Mouse (Mus musculus) forebrain, embryonic 16.5 days (tissue): ENCODE data around the gene Nmur2. TPM values are rescaled to one million over a fixed set of nuclear protein-coding genes. Genes with fewer than 3 reads are reported as not detected.

ENCODE experiments used
- ATAC-seq: fragments of 200-750 bp; cut with Nextera tagmentation; 2 replicates; pipeline ENCODE4 v1.8.0; 2017; ENCODE audit warnings: mild to moderate bottlenecking, moderate library complexity
- H3K27ac ChIP-seq: fragments of 300-500 bp; sonication (generic); 2 replicates; pipeline ENCODE4 v1.5.1; 2014; ENCODE audit warnings: low read length, control low read depth
- H3K27me3 ChIP-seq: fragments of 300-500 bp; sonication (generic); replicated peaks from 2 replicates; pipeline ENCODE4 v1.6.1; 2014; ENCODE audit warnings: low read length; ENCODE audit not compliant: control insufficient read depth, insufficient read depth
- H3K36me3 ChIP-seq: fragments of 300-500 bp; sonication (generic); 2 replicates; pipeline ENCODE4 v1.6.1; 2014; ENCODE audit not compliant: control insufficient read depth, insufficient read depth
- H3K4me1 ChIP-seq: fragments of 300-500 bp; sonication (generic); replicated peaks from 2 replicates; pipeline ENCODE4 v1.6.1; 2014; ENCODE audit warnings: low read length; ENCODE audit not compliant: control insufficient read depth, insufficient read depth
- H3K4me2 ChIP-seq: fragments of 300-500 bp; sonication (generic); 2 replicates; pipeline ENCODE4 v1.6.1; 2014; ENCODE audit warnings: mild to moderate bottlenecking, low read length, control low read depth
- H3K4me3 ChIP-seq: fragments of 300-500 bp; sonication (generic); replicated peaks from 2 replicates; pipeline ENCODE4 v1.5.1; 2014; ENCODE audit warnings: mild to moderate bottlenecking, low read length, control low read depth
- H3K9ac ChIP-seq: fragments of 300-500 bp; sonication (generic); replicated peaks from 2 replicates; pipeline ENCODE4 v1.6.1; 2014; ENCODE audit warnings: low read depth, low read length, control low read depth
- H3K9me3 ChIP-seq: fragments of 300-500 bp; sonication (generic); 2 replicates; pipeline ENCODE4 v1.6.1; 2016; ENCODE audit warnings: low read length; ENCODE audit not compliant: control insufficient read depth
- WGBS: fragments of 180-500 bp; shearing (Covaris S2); extraction: QIAGEN DNeasy Blood & Tissue Kit; methylation state at CpG from one replicate; pipeline ENCODE4 v1.1.7; 2014; 5-methylcytosine and 5-hydroxymethylcytosine counted together
- polyA plus RNA-seq: library from polyadenylated mRNA; unstranded; fragments of >200 nt; fragmentation: Nextera tagmentation; extraction: Ambion mirVana; gene quantifications from 2 replicates; pipeline ENCODE4 v1.2.1, GENCODE M21; 2015

Gene Nmur2
- polyA plus RNA-seq, 1 experiment from 2014 or later: 0.16 TPM

GRCm38 (mm10) chr11:56025746-56026570 lies 14.9 kb downstream of the Nmur2 start:
- Histone ChIP-seq H3K27ac (no peak overlapping the region), H3K4me1 (peaks cover 12% of the 10 kb centered on the region), H3K27me3 (peaks cover 13% of the 10 kb centered on the region), H3K4me2 (no peak overlapping the region), H3K36me3 (no peaks in the 10 kb centered on the region), H3K9me3 (no peaks in the 10 kb centered on the region), H3K9ac (no peak overlapping the region), H3K4me3 (no peak overlapping the region)
- WGBS: 18% methylated on average over 10 of the region's 10 CpGs
- ATAC-seq: peak; percentile 85

DNA sequence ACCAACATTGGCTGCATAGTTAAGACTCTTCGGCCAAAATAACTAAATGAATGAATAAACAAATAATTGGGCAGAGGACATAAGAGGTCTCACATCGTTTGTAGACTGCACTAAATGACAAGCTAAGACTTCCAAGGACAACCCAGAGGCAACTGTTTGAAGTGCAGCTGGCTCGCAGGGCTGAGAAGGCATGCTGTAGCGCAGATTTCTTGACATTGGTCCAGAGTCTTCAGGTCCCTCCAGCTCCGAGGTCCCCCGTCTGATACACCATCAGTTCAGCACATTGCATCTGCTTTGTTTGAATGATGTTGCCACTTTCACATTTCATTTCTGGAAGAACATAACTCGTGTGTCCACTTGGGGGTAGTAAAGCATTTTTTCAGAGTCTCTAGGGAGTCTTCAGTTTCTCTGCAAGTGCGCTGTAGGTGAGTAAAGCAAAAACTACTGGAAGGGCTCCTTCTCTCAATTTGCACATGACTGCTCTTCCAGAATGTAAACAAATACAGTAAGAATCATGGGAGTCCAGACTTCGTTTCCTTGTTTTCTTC lies 27.2 kb downstream of the Nmur2 start:
- H3K4me1 ChIP-seq: no peaks in the 10 kb centered on the region
- no peaks in the 10 kb centered on the region for H3K36me3 ChIP-seq
- no peaks in the 10 kb centered on the region for H3K27me3 ChIP-seq
- H3K27ac ChIP-seq: no peak overlapping the region
- H3K4me3 ChIP-seq: no peak overlapping the region
- WGBS: 51% methylated on average over 9 of the region's 9 CpGs
- no peaks in the 10 kb centered on the region for H3K9me3 ChIP-seq
- no peak overlapping the region for H3K9ac ChIP-seq
- no peak for ATAC-seq
- H3K4me2 ChIP-seq: no peak overlapping the region

- no peaks in the 10 kb centered on the region for H3K27me3 ChIP-seq
- H3K4me2 ChIP-seq: no peak overlapping the region
- no peaks in the 10 kb centered on the region for H3K4me1 ChIP-seq
- H3K4me3 ChIP-seq: no peak overlapping the region
- 82% methylated on average over 2 of the region's 2 CpGs for WGBS
- H3K36me3 ChIP-seq: no peaks in the 10 kb centered on the region
- H3K9me3 ChIP-seq: no peaks in the 10 kb centered on the region
- no peak for ATAC-seq
- H3K9ac ChIP-seq: no peak overlapping the region
- H3K27ac ChIP-seq: no peak overlapping the region
These were observed 28.4 kb downstream of the Nmur2 start for GRCm38 (mm10) chr11:56012396-56012795.

DNA sequence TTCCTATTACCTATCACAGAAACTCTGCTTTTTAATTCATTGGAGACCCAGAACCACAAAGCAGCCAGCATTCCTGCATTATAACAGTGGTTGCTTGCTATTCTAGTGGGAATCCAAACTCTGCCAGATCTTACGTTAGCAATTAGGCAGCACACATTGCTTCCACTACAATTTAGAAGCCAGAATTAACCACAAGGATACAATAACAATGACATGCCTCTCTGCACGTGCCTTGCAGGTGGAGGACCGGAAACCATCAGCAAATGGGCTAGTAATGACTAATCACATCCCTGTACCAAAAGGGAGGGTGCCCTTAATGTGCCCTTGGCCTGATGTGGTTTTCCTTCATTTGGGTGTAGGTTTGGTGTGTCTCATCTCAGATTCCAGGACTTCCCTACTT lies 32.5 kb downstream of the Nmur2 start:
- no peaks in the 10 kb centered on the region for H3K27me3 ChIP-seq
- H3K4me3 ChIP-seq: no peak overlapping the region
- no peaks in the 10 kb centered on the region for H3K4me1 ChIP-seq
- no peak overlapping the region for H3K27ac ChIP-seq
- no peak for ATAC-seq
- no peaks in the 10 kb centered on the region for H3K9me3 ChIP-seq
- 39% methylated on average over 3 of the region's 3 CpGs for WGBS
- no peak overlapping the region for H3K4me2 ChIP-seq
- H3K36me3 ChIP-seq: no peaks in the 10 kb centered on the region
- H3K9ac ChIP-seq: no peak overlapping the region

DNA sequence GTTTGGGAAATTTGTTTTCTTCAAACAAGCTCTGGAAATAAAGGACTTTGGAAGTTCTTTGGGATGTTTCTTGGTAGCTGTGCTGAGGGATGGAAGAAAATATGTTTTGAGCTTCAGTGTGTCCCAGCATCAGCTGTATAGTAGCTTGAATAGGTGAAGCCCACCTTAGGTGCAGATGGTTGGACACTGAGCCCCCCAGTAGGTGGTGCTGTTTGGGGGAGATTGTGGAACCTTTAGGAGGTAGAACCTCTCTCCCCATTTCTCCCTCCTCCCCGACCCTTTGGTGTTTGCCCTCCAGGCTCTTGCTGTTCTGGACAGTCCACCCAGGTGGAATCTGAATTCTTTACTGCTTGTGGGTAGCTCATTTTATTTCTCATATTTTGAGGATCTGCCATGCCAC lies 48.0 kb downstream of the Nmur2 start:
- Histone ChIP-seq H3K27ac (no peak overlapping the region), H3K4me2 (no peak overlapping the region), H3K4me3 (no peak overlapping the region), H3K36me3 (no peaks in the 10 kb centered on the region), H3K27me3 (no peaks in the 10 kb centered on the region), H3K9ac (no peak overlapping the region), H3K9me3 (no peaks in the 10 kb centered on the region), H3K4me1 (no peaks in the 10 kb centered on the region)
- ATAC-seq: no peak
- WGBS: 50% methylated on average over 1 of the region's 1 CpGs

- Histone ChIP-seq H3K4me3 (no peak overlapping the region), H3K4me1 (no peaks in the 10 kb centered on the region), H3K36me3 (no peaks in the 10 kb centered on the region), H3K27me3 (no peaks in the 10 kb centered on the region), H3K9ac (no peak overlapping the region), H3K27ac (no peak overlapping the region), H3K4me2 (no peak overlapping the region), H3K9me3 (no peaks in the 10 kb centered on the region)
- WGBS: 49% methylated on average over 3 of the region's 3 CpGs
- ATAC-seq: no peak
These were observed 48.7 kb downstream of the Nmur2 start for GRCm38 (mm10) chr11:55992148-55992547.

GRCm38 (mm10) chr11:55991505-55992066 lies 49.2 kb downstream of the Nmur2 start:
- Histone ChIP-seq H3K36me3 (no peaks in the 10 kb centered on the region), H3K4me2 (no peak overlapping the region), H3K27ac (no peak overlapping the region), H3K4me1 (no peaks in the 10 kb centered on the region), H3K4me3 (no peak overlapping the region), H3K9ac (no peak overlapping the region), H3K9me3 (no peaks in the 10 kb centered on the region), H3K27me3 (no peaks in the 10 kb centered on the region)
- 0 out of 2 replicates have a peak, but pooled peaks have one; percentile 40 for ATAC-seq
- 12% methylated on average over 8 of the region's 8 CpGs for WGBS

DNA sequence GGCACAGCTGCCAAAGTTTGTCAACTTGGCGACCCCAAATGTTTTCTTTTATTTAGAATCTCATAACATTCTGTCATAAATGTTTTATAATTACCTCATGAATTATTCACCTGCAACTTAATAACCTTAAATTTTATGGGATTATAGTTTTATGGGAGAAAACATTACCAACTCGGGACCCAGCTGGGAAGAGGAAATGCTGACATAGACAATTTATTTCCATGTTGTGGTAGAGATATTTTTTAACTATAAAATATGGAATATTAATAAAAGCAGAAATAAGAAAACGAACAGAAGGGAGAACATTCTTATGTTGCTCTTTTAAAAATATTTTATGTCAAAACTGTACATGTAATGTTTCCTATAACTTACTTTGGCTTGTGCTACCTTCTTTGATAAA lies 56.2 kb downstream of the Nmur2 start:
- WGBS: 74% methylated on average over 3 of the region's 3 CpGs
- no peak for ATAC-seq
- no peaks in the 10 kb centered on the region for H3K9me3 ChIP-seq
- no peak overlapping the region for H3K9ac ChIP-seq
- no peaks in the 10 kb centered on the region for H3K4me1 ChIP-seq
- no peaks in the 10 kb centered on the region for H3K27me3 ChIP-seq
- H3K36me3 ChIP-seq: no peaks in the 10 kb centered on the region
- H3K4me2 ChIP-seq: no peak overlapping the region
- no peak overlapping the region for H3K4me3 ChIP-seq
- H3K27ac ChIP-seq: no peak overlapping the region

DNA sequence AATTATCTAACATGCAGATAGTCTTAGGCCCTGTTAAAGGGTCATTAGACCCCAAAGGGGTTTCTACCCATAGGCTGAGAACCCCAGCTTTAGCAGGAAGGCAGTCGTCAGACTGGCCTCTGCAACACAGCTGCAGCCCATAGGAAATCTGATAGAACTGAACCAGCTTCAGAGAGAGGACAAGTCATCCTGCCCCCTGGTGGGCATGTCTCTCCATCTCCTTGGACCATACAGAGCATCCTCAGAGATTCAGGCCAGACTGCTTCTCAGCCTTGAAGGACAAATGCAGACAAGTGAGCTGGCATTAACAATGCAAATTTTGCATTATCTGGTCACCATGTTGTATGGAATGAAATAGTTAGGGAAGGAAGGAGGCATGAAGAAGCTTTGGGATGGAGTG lies 59.2 kb downstream of the Nmur2 start:
- ATAC-seq: no peak
- Histone ChIP-seq H3K27ac (no peak overlapping the region), H3K4me3 (no peak overlapping the region), H3K36me3 (no peaks in the 10 kb centered on the region), H3K27me3 (no peaks in the 10 kb centered on the region), H3K4me1 (no peaks in the 10 kb centered on the region), H3K4me2 (no peak overlapping the region), H3K9ac (no peak overlapping the region), H3K9me3 (no peaks in the 10 kb centered on the region)
- WGBS: 58% methylated on average over 1 of the region's 1 CpGs
